Mouse (Mus musculus) hindbrain, embryonic 15.5 days (tissue): ENCODE measurements around the gene Flrt3. TPM values are rescaled to one million over a fixed set of nuclear protein-coding genes. Genes with fewer than 3 reads are reported as not detected.

Experiments used
- ATAC-seq: fragments of 200-750 bp; cut with Nextera tagmentation; 2 replicates; pipeline ENCODE4 v1.8.0; 2017; ENCODE audit warnings: low read depth, moderate number of reproducible peaks, moderate TSS enrichment; ENCODE audit not compliant: low FRiP score
- H3K27ac ChIP-seq: fragments of 300-500 bp; sonication (generic); replicated peaks from 2 replicates; pipeline ENCODE4 v1.5.1; 2015; ENCODE audit warnings: mild to moderate bottlenecking, inconsistent platforms
- H3K27me3 ChIP-seq: fragments of 300-500 bp; sonication (generic); 2 replicates; pipeline ENCODE4 v1.6.1; 2015; ENCODE audit warnings: control low read depth, inconsistent platforms
- H3K36me3 ChIP-seq: fragments of 300-500 bp; sonication (generic); 2 replicates; pipeline ENCODE4 v1.6.1; 2015; ENCODE audit warnings: control low read depth, inconsistent platforms
- H3K4me1 ChIP-seq: fragments of 300-500 bp; sonication (generic); replicated peaks from 2 replicates; pipeline ENCODE4 v1.6.1; 2015; ENCODE audit warnings: control low read depth, inconsistent platforms
- H3K4me2 ChIP-seq: fragments of 300-500 bp; sonication (generic); 2 replicates; pipeline ENCODE4 v1.6.1; 2015; ENCODE audit warnings: moderate library complexity, mild to moderate bottlenecking, inconsistent platforms
- H3K4me3 ChIP-seq: fragments of 300-500 bp; sonication (generic); 2 replicates; pipeline ENCODE4 v1.5.1; 2015; ENCODE audit warnings: mild to moderate bottlenecking, inconsistent platforms
- H3K9ac ChIP-seq: fragments of 300-500 bp; sonication (generic); 2 replicates; pipeline ENCODE4 v1.6.1; 2015; ENCODE audit warnings: inconsistent platforms
- H3K9me3 ChIP-seq: fragments of 300-500 bp; sonication (generic); 2 replicates; pipeline ENCODE4 v1.6.1; 2016; ENCODE audit warnings: control low read depth, inconsistent platforms
- WGBS: fragments of 180-500 bp; shearing (Covaris S2); methylation state at CpG from one replicate; pipeline ENCODE4 v1.1.7; 2015; 5-methylcytosine and 5-hydroxymethylcytosine counted together
- polyA plus RNA-seq: library from polyadenylated mRNA; unstranded; fragments of >200 nt; fragmentation: Nextera tagmentation; extraction: Ambion mirVana; gene quantifications from 2 replicates; pipeline ENCODE4 v1.2.1, GENCODE M21; 2015

Flrt3 gene
- polyA plus RNA-seq, result 33.6 and 39.0 TPM in 2 replicates

- Histone ChIP-seq H3K9ac (peak within 1 kb of the TSS; percentile 62), H3K27me3 (no peaks in the 10 kb centered on the region), H3K4me3 (peak within 1 kb of the TSS; percentile 60), H3K27ac (peak within 1 kb of the TSS; percentile 87), H3K36me3 (no peaks in the 10 kb centered on the region), H3K9me3 (no peaks in the 10 kb centered on the region), H3K4me1 (peaks cover 13% of the 10 kb centered on the region), H3K4me2 (peak within 1 kb of the TSS; percentile 65)
- under 1% methylated on average over 26 of the region's 26 CpGs for WGBS
- peak; percentile 99 for ATAC-seq
These were observed at the start of gene Flrt3 for GRCm38 (mm10) chr2:140670963-140671702. TSS of gene Flrt3 (minus strand) at chr2:140671469.

GRCm38 (mm10) chr2:140717407-140717806 is 46.1 kb upstream of the Flrt3 start:
- no peaks in the 10 kb centered on the region for H3K9me3 ChIP-seq
- H3K27ac ChIP-seq, result no peak overlapping the region
- no peaks in the 10 kb centered on the region for H3K4me1 ChIP-seq
- no peak for ATAC-seq
- H3K27me3 ChIP-seq, result no peaks in the 10 kb centered on the region
- WGBS, result 88% methylated on average over 9 of the region's 9 CpGs
- H3K36me3 ChIP-seq, result no peaks in the 10 kb centered on the region
- no peak overlapping the region for H3K4me2 ChIP-seq
- no peak overlapping the region for H3K9ac ChIP-seq
- H3K4me3 ChIP-seq, result no peak overlapping the region

DNA sequence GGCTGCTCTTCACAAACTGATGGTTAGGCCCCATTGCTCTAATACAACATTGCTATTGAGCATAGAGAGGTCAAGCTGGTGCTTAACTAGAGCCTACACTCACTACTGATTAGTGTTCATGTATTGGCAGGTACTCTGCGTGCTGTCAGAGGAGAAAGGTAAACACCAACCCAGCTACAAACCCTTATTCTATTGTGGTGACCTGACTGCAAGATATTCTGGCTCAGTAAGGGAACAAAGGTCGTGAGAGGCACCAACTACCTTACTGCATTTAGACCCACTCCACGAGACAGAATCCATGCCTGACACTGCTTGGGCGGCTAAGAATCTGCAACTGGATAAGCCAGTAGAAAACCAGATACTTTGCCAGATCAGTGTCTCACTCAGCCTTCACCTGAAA is 44.6 kb upstream of the Flrt3 start:
- no peak for ATAC-seq
- whole genome bisulfite sequencing, result 90% methylated on average over 4 of the region's 4 CpGs
- no peak overlapping the region for H3K27ac ChIP-seq
- H3K4me3 ChIP-seq, result no peak overlapping the region
- no peaks in the 10 kb centered on the region for H3K27me3 ChIP-seq
- no peak overlapping the region for H3K4me2 ChIP-seq
- no peaks in the 10 kb centered on the region for H3K4me1 ChIP-seq
- H3K36me3 ChIP-seq, result no peaks in the 10 kb centered on the region
- H3K9me3 ChIP-seq, result no peaks in the 10 kb centered on the region
- H3K9ac ChIP-seq, result no peak overlapping the region

- H3K27me3 ChIP-seq, result no peaks in the 10 kb centered on the region
- no peak overlapping the region for H3K4me3 ChIP-seq
- H3K27ac ChIP-seq, result no peak overlapping the region
- H3K4me1 ChIP-seq, result peaks cover 6% of the 10 kb centered on the region; the same call in 1 of the 2 replicates
- no peak overlapping the region for H3K9ac ChIP-seq
- WGBS, result 85% methylated on average over 5 of the region's 5 CpGs
- no peak overlapping the region for H3K4me2 ChIP-seq
- no peaks in the 10 kb centered on the region for H3K36me3 ChIP-seq
- ATAC-seq, result no peak
- no peaks in the 10 kb centered on the region for H3K9me3 ChIP-seq
These were observed 36.3 kb upstream of the Flrt3 start for GRCm38 (mm10) chr2:140707550-140707949.

DNA sequence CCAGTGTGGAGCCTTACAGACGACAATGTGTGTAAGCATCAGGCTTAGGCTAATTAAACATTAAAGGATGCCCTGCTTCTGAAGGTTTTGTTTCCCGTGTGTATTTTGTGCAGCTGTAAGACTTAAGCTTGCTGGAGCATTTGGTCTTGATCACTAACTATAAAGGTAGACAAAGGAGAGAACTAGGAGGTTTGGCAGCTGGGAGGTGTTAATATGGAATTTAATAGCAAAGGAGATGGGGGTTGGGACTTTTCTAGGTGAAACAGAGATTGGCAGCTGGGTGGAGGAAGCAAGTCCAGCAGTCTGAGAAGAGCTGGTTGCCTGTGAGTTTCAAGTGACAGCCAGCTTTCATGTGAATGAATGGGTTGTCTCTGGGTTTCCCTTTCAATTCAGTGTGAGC is 34.0 kb upstream of the Flrt3 start:
- Histone ChIP-seq H3K9ac (no peak overlapping the region), H3K27ac (no peak overlapping the region)

DNA sequence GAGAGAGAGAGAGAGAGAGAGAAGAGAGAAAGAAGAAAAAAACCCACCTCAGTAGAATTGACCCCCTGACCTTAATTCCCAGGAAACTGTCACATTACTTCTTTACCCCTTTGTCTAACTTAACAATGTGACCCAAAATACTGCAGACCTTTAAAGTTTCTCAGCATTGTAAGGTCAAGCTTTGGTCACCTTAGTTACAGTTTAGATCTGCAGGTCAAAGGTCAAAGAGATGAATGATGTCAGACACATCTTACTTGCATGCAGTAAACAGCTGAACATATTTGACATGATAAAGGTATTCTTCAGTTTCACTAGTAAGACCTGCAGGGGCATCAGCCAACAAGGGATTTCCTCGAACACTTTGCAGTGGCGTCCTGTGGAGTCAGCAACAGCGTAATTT is 32.9 kb upstream of the Flrt3 start:
- no peaks in the 10 kb centered on the region for H3K36me3 ChIP-seq

More for the DNA sequence above, 34.0 kb upstream of the Flrt3 start:
- WGBS, result 4% methylated on average over 2 of the region's 2 CpGs
- Histone ChIP-seq H3K9me3 (no peaks in the 10 kb centered on the region), H3K36me3 (no peaks in the 10 kb centered on the region), H3K4me3 (no peak overlapping the region), H3K27me3 (no peaks in the 10 kb centered on the region), H3K4me1 (peaks cover 6% of the 10 kb centered on the region; the same call in 1 of the 2 replicates), H3K4me2 (no peak overlapping the region)
- ATAC-seq, result no peak

DNA sequence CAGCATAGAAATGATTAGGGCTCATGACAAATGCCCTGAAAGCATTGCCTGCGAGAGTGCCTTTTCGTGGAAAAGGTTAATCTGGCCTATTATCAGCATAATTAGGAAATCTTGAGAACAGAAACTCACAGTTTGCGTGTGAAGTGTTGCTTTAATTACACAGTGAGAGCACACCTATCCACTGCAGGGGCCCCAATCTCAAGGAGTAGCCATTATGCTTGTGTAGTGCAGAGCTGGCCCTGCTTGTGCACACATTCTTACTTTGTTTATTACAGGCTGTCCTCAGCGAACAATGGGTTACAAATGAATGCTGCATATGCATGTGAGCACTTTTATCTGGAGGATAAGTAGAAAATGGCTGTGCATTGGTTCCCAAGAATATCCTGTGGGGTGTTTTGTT is 32.1 kb upstream of the Flrt3 start:
- no peaks in the 10 kb centered on the region for H3K36me3 ChIP-seq
- ATAC-seq, result no peak
- WGBS, result 48% methylated on average over 4 of the region's 4 CpGs

More for the DNA sequence above, 32.9 kb upstream of the Flrt3 start:
- Histone ChIP-seq H3K4me1 (peaks cover 6% of the 10 kb centered on the region; the same call in 1 of the 2 replicates), H3K27ac (no peak overlapping the region), H3K4me2 (no peak overlapping the region), H3K9me3 (no peaks in the 10 kb centered on the region), H3K9ac (no peak overlapping the region), H3K4me3 (no peak overlapping the region), H3K27me3 (no peaks in the 10 kb centered on the region)
- WGBS, result 8% methylated on average over 3 of the region's 3 CpGs
- ATAC-seq, result no peak

GRCm38 (mm10) chr2:140698585-140698984 is 27.3 kb upstream of the Flrt3 start:
- 0 out of 2 replicates have a peak, but pooled peaks cover 3% of the 10 kb centered on the region for H3K4me1 ChIP-seq
- no peaks in the 10 kb centered on the region for H3K27me3 ChIP-seq
- no peak overlapping the region for H3K9ac ChIP-seq
- no peak overlapping the region for H3K27ac ChIP-seq
- no peak overlapping the region for H3K4me2 ChIP-seq
- ATAC-seq, result no peak
- H3K9me3 ChIP-seq, result no peaks in the 10 kb centered on the region
- H3K36me3 ChIP-seq, result no peaks in the 10 kb centered on the region
- WGBS, result 42% methylated on average over 3 of the region's 3 CpGs
- no peak overlapping the region for H3K4me3 ChIP-seq

More for the DNA sequence above, 32.1 kb upstream of the Flrt3 start:
- H3K4me1 ChIP-seq, result peaks cover 8% of the 10 kb centered on the region; the same call in 1 of the 2 replicates
- no peak overlapping the region for H3K4me3 ChIP-seq
- no peak overlapping the region for H3K4me2 ChIP-seq
- no peak overlapping the region for H3K9ac ChIP-seq
- no peaks in the 10 kb centered on the region for H3K9me3 ChIP-seq
- H3K27ac ChIP-seq, result no peak overlapping the region
- no peaks in the 10 kb centered on the region for H3K27me3 ChIP-seq

DNA sequence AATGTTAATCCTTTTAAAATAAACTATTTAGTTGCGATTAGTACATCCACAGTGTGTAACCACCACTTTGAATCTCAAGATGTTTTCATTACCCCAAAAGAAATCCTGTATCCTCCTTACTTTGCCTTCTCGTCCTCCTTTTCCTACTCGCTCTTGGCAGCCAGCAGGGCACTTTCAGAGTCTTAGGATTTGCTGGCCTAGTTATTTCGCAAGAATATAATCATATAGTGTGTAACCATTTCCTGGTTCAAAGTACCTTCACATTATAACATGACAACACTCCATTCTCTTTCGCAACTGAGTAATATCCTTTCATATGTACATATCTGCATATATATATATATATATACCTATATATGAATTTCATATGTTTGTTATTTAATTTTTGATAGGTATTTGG is 22.6 kb upstream of the Flrt3 start:
- WGBS, result 90% methylated on average over 5 of the region's 5 CpGs
- no peaks in the 10 kb centered on the region for H3K9me3 ChIP-seq
- no peak overlapping the region for H3K4me3 ChIP-seq
- no peak overlapping the region for H3K9ac ChIP-seq
- H3K27ac ChIP-seq, result no peak overlapping the region
- H3K4me2 ChIP-seq, result no peak overlapping the region
- no peaks in the 10 kb centered on the region for H3K36me3 ChIP-seq
- no peaks in the 10 kb centered on the region for H3K27me3 ChIP-seq
- 0 out of 2 replicates have a peak, but pooled peaks cover 3% of the 10 kb centered on the region for H3K4me1 ChIP-seq
- no peak for ATAC-seq

GRCm38 (mm10) chr2:140692461-140692860 is 21.2 kb upstream of the Flrt3 start:
- Histone ChIP-seq H3K36me3 (no peaks in the 10 kb centered on the region), H3K4me1 (no peaks in the 10 kb centered on the region), H3K27me3 (no peaks in the 10 kb centered on the region), H3K4me3 (no peak overlapping the region), H3K9ac (no peak overlapping the region), H3K4me2 (no peak overlapping the region), H3K27ac (no peak overlapping the region), H3K9me3 (no peaks in the 10 kb centered on the region)
- no peak for ATAC-seq
- 76% methylated on average over 4 of the region's 4 CpGs for WGBS

DNA sequence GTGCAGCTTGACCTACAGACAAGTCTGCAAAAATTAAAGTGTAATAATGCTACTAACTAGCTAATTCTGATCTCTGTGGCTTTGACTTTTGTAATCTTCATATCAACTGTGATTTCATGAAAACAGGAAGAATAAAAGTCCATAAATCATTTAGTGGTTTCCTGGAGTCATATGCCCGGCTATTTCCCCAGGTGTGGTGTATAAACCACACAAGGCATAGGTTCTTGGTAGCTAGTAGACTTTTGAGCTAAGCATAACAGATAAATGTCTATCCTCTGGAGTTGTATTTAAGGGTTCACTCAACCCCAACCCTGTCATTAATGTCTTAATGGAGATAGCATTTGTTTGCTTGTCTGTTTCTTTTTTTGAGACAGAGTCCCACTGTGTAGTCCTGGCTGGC is 20.1 kb upstream of the Flrt3 start:
- 92% methylated on average over 1 of the region's 1 CpGs for WGBS
- H3K4me1 ChIP-seq, result no peaks in the 10 kb centered on the region
- H3K9ac ChIP-seq, result no peak overlapping the region
- H3K4me2 ChIP-seq, result no peak overlapping the region
- H3K27me3 ChIP-seq, result no peaks in the 10 kb centered on the region
- ATAC-seq, result no peak
- H3K27ac ChIP-seq, result no peak overlapping the region
- H3K4me3 ChIP-seq, result no peak overlapping the region
- H3K9me3 ChIP-seq, result no peaks in the 10 kb centered on the region
- no peaks in the 10 kb centered on the region for H3K36me3 ChIP-seq

DNA sequence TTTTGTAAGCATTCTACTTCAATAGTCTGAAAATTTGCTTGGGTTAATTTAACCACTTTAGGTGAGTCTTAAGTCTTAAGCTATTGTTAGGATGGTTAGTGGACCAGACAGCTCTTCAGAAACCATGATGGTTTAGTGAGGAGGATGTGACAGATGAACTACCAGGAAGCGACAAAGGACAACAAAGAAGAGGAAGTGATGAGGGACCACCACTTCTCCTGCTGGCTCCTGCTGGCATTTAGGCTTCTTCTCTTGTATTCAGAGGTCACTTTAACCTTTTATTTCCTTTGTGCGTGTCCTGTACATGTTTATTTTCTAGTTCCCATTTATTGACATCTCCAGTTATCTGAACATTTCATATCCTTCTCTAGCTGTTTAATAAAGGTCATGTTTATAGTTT is 19.6 kb upstream of the Flrt3 start:
- no peaks in the 10 kb centered on the region for H3K9me3 ChIP-seq
- H3K9ac ChIP-seq, result no peak overlapping the region
- no peaks in the 10 kb centered on the region for H3K27me3 ChIP-seq
- no peak for ATAC-seq
- no peak overlapping the region for H3K27ac ChIP-seq
- 85% methylated on average over 2 of the region's 2 CpGs for WGBS
- no peak overlapping the region for H3K4me2 ChIP-seq
- no peaks in the 10 kb centered on the region for H3K36me3 ChIP-seq
- no peaks in the 10 kb centered on the region for H3K4me1 ChIP-seq
- H3K4me3 ChIP-seq, result no peak overlapping the region

GRCm38 (mm10) chr2:140676728-140677127 is 5.5 kb upstream of the Flrt3 start:
- Histone ChIP-seq H3K4me3 (no peak overlapping the region), H3K4me2 (no peak overlapping the region), H3K4me1 (no peaks in the 10 kb centered on the region), H3K9ac (no peak overlapping the region), H3K27me3 (no peaks in the 10 kb centered on the region), H3K9me3 (no peaks in the 10 kb centered on the region), H3K27ac (no peak overlapping the region), H3K36me3 (no peaks in the 10 kb centered on the region)
- WGBS, result 25% methylated on average over 3 of the region's 3 CpGs
- ATAC-seq, result no peak
